Mouse (Mus musculus) heart, adult 18-20 months (tissue): ENCODE measurements around the gene Gabrb3. TPM values are rescaled to one million over a fixed set of nuclear protein-coding genes. Genes with fewer than 3 reads are reported as not detected.
A peak's percentile ranks its signal among the peaks of the same experiment; 100 is the strongest.

Source experiments
- DNase-seq, 2 experiments: peaks; one replicate each; pipeline ENCODE4 v3.0.0; 2021 to 2022; ENCODE audit warnings: mixed read lengths in 1 of 2
- total RNA-seq, 2 experiments: library from RNA; stranded (reverse); gene quantifications; 2 replicates each; pipeline ENCODE4 v1.2.3; 2021

The Gabrb3 gene
- total RNA-seq, 2 experiments from 2014 or later, result 0.40 to 0.41 TPM

- no peak for DNase-seq
Measured at GRCm38 (mm10) chr7:57529954-57530353, 110.5 kb downstream of the Gabrb3 start.

GRCm38 (mm10) chr7:57532676-57533075 is 113.2 kb downstream of the Gabrb3 start:
- DNase-seq, result no peak

DNA sequence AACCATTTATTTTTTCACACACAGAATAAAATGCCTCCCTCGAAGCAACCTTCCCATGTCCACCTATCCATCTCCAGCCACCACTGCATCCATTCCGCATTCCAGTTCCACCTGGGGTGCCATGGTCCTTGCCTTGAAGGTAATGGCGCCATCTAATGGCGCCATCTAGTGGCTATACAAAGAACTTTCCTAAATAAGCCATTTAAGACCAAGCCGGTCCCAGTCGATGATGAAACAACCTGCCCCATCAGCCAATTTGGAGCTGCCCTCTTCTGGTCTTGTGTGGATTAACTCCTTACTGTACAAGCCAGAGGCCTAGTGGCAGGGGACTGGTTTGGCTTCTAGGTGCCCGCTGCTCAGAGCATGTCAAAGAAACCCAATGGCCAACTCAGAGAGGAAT is 119.1 kb downstream of the Gabrb3 start:
- DNase-seq, result no peak

DNA sequence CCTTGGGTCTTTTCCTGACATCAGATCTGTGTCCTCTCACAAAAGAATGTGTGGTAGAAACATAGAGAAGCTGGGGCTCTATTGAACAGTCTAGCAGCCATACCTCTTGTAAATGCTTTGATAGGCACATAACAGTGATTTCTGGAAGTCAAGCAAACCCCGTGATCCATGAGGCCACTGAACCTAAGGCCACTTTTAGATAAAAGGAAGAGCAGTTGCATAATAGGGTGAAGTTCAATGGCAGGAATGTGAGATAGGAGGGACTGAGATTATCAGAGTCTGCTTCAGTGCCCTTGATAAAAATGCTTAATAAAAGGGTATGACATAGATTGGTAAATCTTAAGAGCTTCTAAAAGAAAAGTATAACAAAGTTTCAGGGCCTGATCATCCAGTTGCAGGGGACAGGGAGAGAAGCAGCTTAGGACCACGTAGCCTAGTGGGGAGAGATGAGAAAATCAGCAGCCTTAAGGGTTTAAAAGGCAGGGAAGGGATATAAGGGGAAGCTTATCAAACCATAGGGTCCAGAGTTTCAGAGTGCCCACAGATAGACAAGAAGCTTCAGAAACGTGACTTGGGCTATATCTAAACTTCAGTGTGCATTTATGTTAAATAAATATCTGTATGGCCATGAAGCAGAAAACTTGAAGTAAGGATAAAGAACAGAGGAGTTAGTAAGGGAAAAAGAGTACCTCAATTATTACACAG is 141.4 kb downstream of the Gabrb3 start:
- no peak for DNase-seq

GRCm38 (mm10) chr7:57564403-57564802 is 144.9 kb downstream of the Gabrb3 start:
- DNase-seq, result no peak

DNA sequence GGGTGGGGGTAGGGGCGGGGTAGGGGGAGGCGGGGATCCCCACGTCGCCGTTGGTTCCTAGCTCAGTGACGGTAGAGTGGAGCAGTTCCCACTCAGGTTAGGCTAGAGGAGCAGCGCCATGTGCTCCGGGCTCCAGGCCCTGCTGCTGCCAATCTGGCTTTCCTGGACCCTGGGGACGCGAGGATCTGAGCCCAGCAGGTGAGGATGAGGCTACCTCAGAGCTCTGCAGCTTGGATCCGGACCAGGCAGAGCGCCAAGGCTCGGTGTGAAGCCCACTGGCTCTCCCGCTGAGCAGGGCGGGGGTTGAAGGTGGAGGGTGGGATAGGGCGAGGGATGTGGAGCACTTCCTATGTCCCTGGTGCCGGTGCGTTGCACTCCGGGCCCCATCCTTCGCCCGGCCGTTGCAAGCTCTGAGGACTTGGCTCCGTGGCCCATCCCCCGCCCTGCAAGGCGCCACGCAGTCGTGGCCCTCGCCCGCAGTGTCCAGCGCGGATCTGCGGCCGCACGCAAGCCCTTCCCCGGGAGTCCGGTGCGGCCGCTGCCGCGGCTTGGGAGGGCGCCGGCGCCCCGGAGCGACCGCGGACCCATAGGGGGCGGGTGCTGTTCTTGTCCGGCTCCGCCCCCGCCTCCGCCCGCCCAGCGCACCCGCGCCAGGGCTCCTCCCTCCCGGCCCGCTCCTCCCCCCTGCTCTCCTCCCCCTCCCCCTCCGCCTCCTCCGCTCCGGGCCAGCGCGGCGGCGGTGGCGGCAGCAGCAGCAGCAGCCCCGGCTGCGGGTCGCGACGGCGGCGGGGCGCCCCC is 171.2 kb downstream of the Gabrb3 start:
- DNase-seq, result peak; percentile 7 to 18

DNA sequence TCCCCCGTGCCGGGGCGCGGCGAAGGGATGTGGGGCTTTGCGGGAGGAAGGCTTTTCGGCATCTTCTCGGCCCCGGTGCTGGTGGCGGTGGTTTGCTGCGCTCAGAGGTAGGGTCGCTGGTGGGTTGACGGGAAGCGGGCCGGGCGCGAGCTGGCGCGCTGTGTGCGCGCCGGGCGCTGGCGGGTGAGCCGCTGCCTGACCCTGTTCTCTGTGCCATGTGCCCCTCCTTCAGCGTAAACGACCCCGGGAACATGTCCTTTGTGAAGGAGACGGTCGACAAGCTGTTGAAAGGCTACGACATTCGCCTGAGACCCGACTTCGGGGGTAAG is 171.7 kb downstream of the Gabrb3 start:
- DNase-seq, result no peak

DNA sequence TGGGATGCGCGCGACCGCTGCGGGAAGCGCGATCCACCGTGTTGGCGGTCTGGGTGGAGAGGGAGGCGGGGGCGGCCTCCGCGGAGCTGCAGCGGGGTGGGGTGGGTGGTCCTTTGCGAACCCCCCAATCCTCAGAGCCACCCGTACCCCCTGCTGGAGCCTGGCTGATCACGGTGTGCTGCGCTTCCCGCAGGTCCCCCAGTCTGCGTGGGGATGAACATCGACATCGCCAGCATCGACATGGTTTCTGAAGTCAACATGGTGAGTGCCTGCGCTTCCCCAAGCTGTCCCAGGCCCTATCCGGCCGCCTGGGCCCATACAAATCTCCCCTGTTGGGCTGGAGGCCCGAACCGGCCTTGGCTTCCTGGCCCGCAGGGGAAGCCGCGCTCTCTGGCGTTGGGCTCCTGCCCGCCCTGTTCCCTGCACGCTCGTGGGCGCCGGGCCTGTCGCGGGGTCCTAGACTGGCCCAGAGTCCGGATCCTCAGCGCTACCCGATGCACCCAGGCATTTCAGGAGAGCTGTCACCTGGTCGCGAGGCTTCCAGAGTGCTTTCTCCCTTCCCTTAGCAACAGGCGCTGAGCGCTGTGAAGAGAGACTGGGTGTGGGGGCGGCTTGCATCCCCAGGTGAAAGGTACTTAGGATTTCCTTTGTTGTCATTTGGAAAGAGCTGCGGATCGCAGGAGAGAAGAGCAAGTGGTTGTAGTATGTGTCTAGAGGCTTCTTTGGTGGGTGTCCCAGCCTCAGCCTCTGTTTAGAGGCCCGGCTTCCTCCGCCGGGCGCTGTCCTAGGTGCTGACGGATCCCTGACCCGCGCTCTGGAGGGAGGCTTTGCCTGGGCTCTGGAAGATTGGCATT is 172.3 kb downstream of the Gabrb3 start:
- peak; percentile 2 to 16 for DNase-seq

- no peak for DNase-seq
Measured at GRCm38 (mm10) chr7:57597341-57597740, 177.8 kb downstream of the Gabrb3 start.

GRCm38 (mm10) chr7:57618697-57619096 is 199.2 kb downstream of the Gabrb3 start:
- no peak for DNase-seq

DNA sequence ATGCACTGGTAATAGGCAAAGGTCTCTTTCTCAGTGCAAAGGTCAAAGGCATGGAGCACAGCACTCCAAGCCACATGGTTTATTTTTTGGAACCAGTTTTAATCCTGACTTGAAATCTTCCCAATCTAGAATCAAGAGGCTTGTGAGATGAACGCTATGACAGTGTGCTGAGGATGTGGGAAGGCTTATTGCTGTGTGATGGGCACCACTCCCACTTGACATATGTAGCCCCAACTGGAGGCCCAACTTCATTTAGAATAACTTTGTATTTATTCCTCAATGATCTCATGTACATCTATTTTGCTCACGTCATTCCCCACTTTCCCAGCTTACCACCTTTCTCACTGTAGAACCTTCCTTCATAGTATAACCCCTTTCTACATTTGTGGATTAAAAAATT is 200.5 kb downstream of the Gabrb3 start:
- DNase-seq, result no peak

- no peak for DNase-seq
Measured at GRCm38 (mm10) chr7:57623718-57624117, 204.2 kb downstream of the Gabrb3 start.

DNA sequence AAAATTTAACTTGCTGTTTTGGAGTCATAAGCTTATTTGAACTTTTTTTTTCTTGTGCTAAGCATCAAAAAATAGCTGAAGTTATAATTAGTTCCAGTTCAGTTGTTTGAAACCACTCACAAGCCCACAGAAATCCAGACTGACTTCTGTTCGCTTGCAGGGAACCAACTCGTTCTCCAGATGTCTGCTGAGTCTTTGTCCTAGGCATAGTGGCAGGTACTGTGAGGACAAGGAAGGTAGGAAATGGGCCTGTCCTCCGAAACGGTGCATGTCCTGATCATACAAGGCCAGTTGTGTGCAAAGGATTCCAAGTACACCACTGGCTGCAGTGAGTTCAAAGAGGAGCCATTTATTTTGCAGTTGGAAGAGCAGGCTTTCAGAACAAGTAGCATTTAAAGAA is 215.5 kb downstream of the Gabrb3 start:
- no peak for DNase-seq

- no peak for DNase-seq
Measured at GRCm38 (mm10) chr7:57635687-57636086, 216.2 kb downstream of the Gabrb3 start.

- no peak for DNase-seq
Measured at GRCm38 (mm10) chr7:57640796-57641195, 221.3 kb downstream of the Gabrb3 start.

DNA sequence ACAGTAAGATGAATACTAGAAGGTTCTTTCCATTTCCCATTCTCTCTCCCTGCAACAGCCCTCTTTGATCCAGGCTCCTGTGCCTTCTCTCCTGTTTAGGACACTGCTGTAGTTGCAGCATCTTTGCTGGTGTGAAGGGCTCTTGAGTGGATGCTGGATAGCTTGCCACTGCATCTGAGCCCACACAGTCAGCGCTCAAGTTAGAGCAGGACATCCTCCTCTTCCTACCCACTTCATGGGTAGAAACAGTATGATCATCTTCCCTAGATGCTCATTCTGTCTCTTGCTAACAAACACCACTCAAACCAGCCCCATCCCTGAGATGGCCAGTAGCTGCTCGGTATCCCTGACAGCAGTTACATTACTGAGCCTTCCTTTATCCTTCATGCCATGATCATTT is 227.9 kb downstream of the Gabrb3 start:
- DNase-seq, result no peak

- no peak for DNase-seq
Measured at GRCm38 (mm10) chr7:57648136-57648755, 228.8 kb downstream of the Gabrb3 start.

- DNase-seq, result no peak
Measured at GRCm38 (mm10) chr7:57677352-57677751, 257.9 kb downstream of the Gabrb3 start.

- no peak for DNase-seq
Measured at GRCm38 (mm10) chr7:57689836-57690235, 270.3 kb downstream of the Gabrb3 start.

GRCm38 (mm10) chr7:57700370-57700769 is 280.9 kb downstream of the Gabrb3 start:
- peak; percentile 38 to 65 for DNase-seq

- peak; percentile 11 to 35 for DNase-seq
Measured at GRCm38 (mm10) chr7:57701046-57701445, 281.6 kb downstream of the Gabrb3 start.

DNA sequence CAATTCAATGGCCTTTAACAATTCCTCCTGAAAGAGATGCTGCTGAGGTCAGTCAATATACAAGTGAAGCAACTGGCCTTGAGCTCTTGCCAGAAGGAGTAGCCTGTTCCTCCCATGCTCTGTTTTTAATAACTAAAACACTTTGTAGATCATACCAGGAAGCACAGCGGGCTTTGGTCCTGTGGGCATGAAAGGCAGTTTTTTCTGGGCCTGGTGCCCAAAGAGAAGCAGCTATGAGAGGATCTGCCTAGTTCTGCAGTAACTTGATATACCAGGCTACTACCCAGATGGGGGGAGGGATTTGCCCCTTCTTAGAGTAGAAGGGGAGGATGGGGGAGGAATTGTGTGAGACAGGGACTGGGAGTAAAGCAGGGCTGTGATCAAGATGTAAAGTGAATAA is 284.1 kb downstream of the Gabrb3 start:
- DNase-seq, result peak; percentile 63 to 72
